Mouse (Mus musculus) embryonic fibroblast, embryonic 13.5 days (primary cell): ENCODE results near the gene Evi2b. TPM values are rescaled to one million over a fixed set of nuclear protein-coding genes. Genes with fewer than 3 reads are reported as not detected.

Experiments
- H3K27ac ChIP-seq: 2 replicates; pipeline ENCODE4 v1.5.1; 2012; ENCODE audit warnings: low read length, control low read depth, inconsistent platforms; ENCODE audit not compliant: insufficient read depth
- H3K4me1 ChIP-seq: 2 replicates; pipeline ENCODE4 v1.6.1; 2011; ENCODE audit warnings: low read length; ENCODE audit not compliant: control insufficient read depth, insufficient read depth
- H3K4me3 ChIP-seq: 2 replicates; pipeline ENCODE4 v1.5.1; 2011; ENCODE audit warnings: mild to moderate bottlenecking, control low read depth, low read length; ENCODE audit not compliant: insufficient read depth
- CTCF ChIP-seq: IDR thresholded peaks from 2 replicates; pipeline ENCODE4 v1.5.1; 2011; ENCODE audit warnings: mild to moderate bottlenecking, control low read depth, low read length, moderate library complexity, borderline replicate concordance; ENCODE audit not compliant: insufficient read depth
- POLR2A ChIP-seq: IDR thresholded peaks from 2 replicates; pipeline ENCODE4 v1.6.1; 2011; ENCODE audit warnings: low read depth, mild to moderate bottlenecking, control low read depth, low read length, moderate library complexity
- polyA plus RNA-seq: library from polyadenylated mRNA; stranded (reverse); fragments of >200 nt; gene quantifications from 2 replicates; pipeline ENCODE4 v1.2.4, GENCODE M21; 2011; ENCODE audit warnings: low read depth; ENCODE audit not compliant: missing spikeins, insufficient read length

Gene Evi2b
- polyA plus RNA-seq, 1 experiment: 1.4 TPM

DNA sequence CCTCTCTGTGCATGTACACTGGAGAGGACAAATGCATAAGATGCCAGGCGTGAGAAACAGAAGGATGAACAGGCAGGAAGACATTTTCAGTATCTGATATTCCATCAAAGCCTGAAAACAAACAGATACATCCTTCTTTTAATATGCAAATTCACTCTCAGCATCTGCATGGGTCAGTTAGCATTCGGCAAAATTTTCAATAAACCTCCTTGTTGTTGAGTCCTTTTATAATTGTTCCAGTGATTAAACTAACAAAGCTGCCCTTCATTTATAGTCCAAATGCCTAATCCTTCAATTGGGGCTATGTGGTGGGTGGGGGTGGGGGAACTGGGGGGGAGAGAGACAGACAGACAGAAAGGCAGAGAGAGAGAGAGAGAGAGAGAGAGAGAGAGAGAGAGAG, 20.6 kb downstream of the Evi2b start:
- Histone ChIP-seq H3K27ac (no peak overlapping the region), H3K4me3 (no peak overlapping the region), H3K4me1 (no peaks in the 10 kb centered on the region)
- TF ChIP-seq CTCF (no peak), POLR2A (no peak)

DNA sequence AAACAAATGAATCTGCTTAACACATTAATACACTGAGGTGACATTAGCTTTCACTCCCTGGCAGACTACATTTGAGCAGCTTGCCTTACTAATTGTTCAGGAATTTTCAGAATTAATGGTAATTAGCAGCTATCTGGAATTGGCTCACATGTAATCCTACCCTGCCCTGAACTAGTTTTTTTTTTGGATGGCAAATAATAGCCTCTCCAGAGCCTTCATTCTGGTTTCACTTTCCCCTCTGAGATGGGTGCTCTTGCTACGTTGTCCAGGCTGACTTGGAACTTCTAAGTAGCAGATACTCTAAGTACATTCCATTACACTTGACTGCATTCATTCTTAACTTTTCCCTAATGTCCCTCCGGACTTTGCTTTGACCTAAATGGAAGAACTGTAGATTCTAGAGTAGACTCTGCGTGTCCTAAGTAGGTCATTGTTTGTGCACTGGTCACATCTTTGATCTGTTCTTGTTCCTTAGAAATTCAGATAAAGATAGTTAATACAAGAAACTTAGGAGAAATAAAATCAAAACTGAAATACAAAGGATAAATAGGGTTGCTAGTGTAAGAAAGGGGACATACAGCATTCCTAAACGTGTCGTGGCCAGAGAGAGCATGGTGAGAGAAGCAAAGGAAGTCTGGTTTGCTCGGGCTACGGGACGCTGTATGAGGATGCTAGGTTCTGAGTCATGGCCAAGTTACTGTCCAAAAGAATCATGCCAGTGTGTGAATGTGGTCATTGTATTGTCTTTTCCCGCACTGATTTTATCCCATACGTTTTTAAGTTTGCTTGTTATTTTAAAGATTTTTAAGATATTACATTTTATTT, 28.4 kb downstream of the Evi2b start:
- Histone ChIP-seq H3K27ac (no peak overlapping the region), H3K4me3 (no peak overlapping the region), H3K4me1 (no peaks in the 10 kb centered on the region)
- no peak for TF ChIP-seq POLR2A
- TF ChIP-seq CTCF: no peak

DNA sequence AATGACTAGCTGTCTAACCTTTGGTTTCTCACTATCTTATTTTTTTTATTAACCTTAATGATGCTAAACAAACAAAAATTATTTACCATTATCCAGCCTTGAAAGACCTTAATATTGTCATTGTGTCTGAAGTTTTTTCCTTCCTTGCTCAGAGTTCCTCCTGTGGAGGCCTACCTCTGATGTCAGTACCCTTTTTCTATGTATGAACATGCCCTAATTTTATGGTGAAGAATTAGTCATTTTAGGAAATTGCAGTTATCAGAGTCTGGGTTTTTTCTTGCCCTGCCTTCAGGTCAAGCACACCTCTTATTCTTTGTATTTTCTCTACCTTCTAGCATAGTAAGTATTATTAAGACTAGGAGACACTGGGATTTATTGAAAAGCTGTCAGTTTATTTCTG, 38.8 kb downstream of the Evi2b start:
- peaks cover 2% of the 10 kb centered on the region for H3K4me1 ChIP-seq
- TF ChIP-seq POLR2A: no peak
- no peak for TF ChIP-seq CTCF
- H3K27ac ChIP-seq: no peak overlapping the region
- no peak overlapping the region for H3K4me3 ChIP-seq

DNA sequence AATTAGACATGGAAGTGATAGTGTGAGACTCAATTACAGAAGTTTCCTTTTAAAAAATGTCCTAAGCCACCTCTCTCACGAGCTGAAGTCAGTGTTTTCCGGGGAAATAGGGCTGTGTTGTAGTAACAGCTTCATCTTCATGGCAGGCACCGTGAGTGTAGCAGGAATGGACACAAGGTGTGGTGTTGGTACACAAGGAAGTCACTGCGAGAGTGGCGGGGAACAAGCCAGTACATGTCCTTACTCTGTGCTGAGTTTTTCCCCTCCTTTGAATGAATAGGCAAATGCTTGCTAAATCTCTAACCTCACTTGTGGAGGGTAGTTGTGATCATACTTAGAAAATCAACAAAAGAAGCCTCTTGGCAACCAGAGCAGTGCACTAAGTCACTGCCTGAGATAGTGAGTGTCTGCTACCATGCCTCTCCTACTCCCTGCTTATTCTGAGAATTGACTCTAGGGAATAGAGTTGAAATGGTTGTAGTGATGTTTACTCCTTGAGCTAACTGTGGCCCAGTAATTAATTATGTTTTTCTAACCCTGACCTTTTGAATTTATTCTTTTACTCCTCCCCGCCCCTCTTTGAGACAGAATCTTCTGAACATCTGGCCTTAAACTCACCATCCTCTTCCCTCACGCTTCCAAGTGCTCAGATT, 39.6 kb downstream of the Evi2b start:
- Histone ChIP-seq H3K4me3 (no peak overlapping the region), H3K27ac (no peak overlapping the region; the same call in 1 of the 2 replicates), H3K4me1 (peaks cover 2% of the 10 kb centered on the region; the same call in 1 of the 2 replicates)
- TF ChIP-seq POLR2A (no peak), CTCF (no peak)

DNA sequence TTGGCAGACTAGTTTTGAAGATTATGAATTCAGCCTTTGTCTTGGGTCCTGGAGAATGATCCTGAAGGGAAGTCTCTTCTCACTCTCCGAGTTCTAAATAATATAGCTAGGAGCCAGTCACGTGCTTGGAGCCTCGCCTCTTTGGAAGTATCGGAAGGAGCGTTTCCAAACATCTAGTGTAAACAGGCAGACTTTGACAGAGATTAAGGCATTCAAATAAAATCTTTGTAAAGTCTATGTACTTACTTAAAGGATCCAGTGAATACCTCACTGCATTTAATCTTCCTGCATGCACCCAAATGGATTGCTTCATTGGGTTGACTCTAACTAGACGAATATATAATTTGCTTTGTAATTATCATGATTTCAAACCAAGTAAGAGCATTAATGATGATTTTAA, 40.2 kb downstream of the Evi2b start:
- Histone ChIP-seq H3K4me1 (peaks cover 2% of the 10 kb centered on the region; the same call in 1 of the 2 replicates), H3K27ac (no peak overlapping the region), H3K4me3 (no peak overlapping the region)
- TF ChIP-seq POLR2A: no peak
- TF ChIP-seq CTCF: no peak

DNA sequence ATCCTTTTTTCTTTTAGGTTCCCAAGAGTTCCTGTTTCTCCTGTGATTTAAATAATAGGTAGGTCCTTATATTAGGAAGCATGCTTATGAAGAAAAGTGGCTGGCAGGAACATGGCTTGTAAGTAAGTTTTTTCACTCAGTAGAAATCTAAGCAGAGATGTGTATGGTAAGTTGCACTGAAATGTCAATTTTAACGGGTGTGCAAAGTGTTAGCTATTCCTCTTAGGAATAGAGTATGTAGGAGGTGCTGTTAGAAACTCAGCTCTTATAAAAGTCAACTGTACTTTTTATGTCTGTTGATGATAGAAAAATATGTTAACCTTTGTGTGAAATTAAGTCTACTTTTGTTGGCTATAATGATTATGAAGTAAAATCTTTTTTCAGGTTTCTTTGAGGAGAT, 55.5 kb downstream of the Evi2b start:
- H3K27ac ChIP-seq: no peak overlapping the region
- no peaks in the 10 kb centered on the region for H3K4me1 ChIP-seq
- no peak overlapping the region for H3K4me3 ChIP-seq
- TF ChIP-seq CTCF (no peak), POLR2A (no peak)

Other genes with a start within 250 kb of the Evi2b start
- not detected in 2 replicates for gene Gm9964, start 226.9 kb downstream of the Evi2b start, polyA plus RNA-seq
- gene Nf1, start 184.1 kb downstream of the Evi2b start, polyA plus RNA-seq: 56.3 and 65.2 TPM in 2 replicates
- not detected in 2 replicates for gene Omg, start 19.7 kb downstream of the Evi2b start, polyA plus RNA-seq
- gene Evi2, start 6.8 kb upstream of the Evi2b start, polyA plus RNA-seq: not detected in 2 replicates
- gene Evi2a, start 6.8 kb upstream of the Evi2b start, polyA plus RNA-seq: 3.3 and 4.2 TPM in 2 replicates
- 0.25 and 0.50 TPM in 2 replicates for gene Rab11fip4, start 67.5 kb upstream of the Evi2b start, polyA plus RNA-seq